Mouse (Mus musculus) CH12.LX (cell line): ENCODE measurements around the gene Ttc33. TPM values are rescaled to one million over a fixed set of nuclear protein-coding genes. Genes with fewer than 3 reads are reported as not detected.

Experiments used
- DNase-seq: peaks from one replicate; pipeline ENCODE4 v3.0.0-alpha.2; 2013; ENCODE audit errors: extremely low read depth
- H3K27ac ChIP-seq: 2 replicates; pipeline ENCODE4 v1.5.1; 2012; ENCODE audit warnings: low read depth, mild to moderate bottlenecking, control low read depth, moderate library complexity; ENCODE audit not compliant: insufficient read depth
- H3K27me3 ChIP-seq: replicated peaks from 2 replicates; pipeline ENCODE3; 2012; ENCODE audit warnings: inconsistent platforms
- H3K36me3 ChIP-seq, 2 experiments: replicated peaks in 1 of 2; 2 replicates each; pipeline versions ENCODE3 to v1.6.1; 2012; ENCODE audit warnings: inconsistent platforms in 1 of 2, low read length in 1 of 2, mild to moderate bottlenecking in 1 of 2, mixed read lengths in 1 of 2, moderate library complexity in 1 of 2; ENCODE audit not compliant: control insufficient read depth in 1 of 2, insufficient read depth in 1 of 2
- H3K4me1 ChIP-seq, 2 experiments: 2 replicates each; pipeline ENCODE4 v1.6.1; 2012; ENCODE audit warnings: inconsistent platforms in 1 of 2, moderate library complexity in 1 of 2; ENCODE audit not compliant: insufficient read depth in 2 of 2, control insufficient read depth in 1 of 2
- H3K4me2 ChIP-seq: 2 replicates; pipeline ENCODE4 v1.6.1; 2012; ENCODE audit warnings: low read depth, mild to moderate bottlenecking, control low read depth; ENCODE audit not compliant: poor library complexity, insufficient read depth, severe bottlenecking
- H3K4me3 ChIP-seq, 3 experiments: fragments of 150-350 bp in 1 of 3; sonication (generic) in 1 of 3; replicated peaks in 1 of 3; 2 replicates each; pipeline versions ENCODE3 to v1.5.1; 2011 to 2012; ENCODE audit warnings: low read depth in 2 of 3, low read length in 2 of 3, mild to moderate bottlenecking in 2 of 3, moderate library complexity in 2 of 3, control low read depth in 1 of 3, improper control_type of control experiment in 1 of 3, inconsistent platforms in 1 of 3, mixed read lengths in 1 of 3; ENCODE audit not compliant: poor library complexity in 1 of 3
- H3K79me2 ChIP-seq: replicated peaks from 2 replicates; pipeline ENCODE4 v1.6.1; 2012; ENCODE audit warnings: mild to moderate bottlenecking, moderate library complexity; ENCODE audit not compliant: control insufficient read depth, poor library complexity, insufficient read depth, severe bottlenecking; ENCODE audit errors: extremely low read depth
- H3K9ac ChIP-seq: 2 replicates; pipeline ENCODE4 v1.6.1; 2012; ENCODE audit warnings: low read depth, mild to moderate bottlenecking, control low read depth, moderate library complexity; ENCODE audit not compliant: insufficient read depth
- H3K9me3 ChIP-seq: replicated peaks from 2 replicates; pipeline ENCODE3; 2012; ENCODE audit warnings: low read length, inconsistent platforms, mixed read lengths
- BHLHE40 ChIP-seq: IDR thresholded peaks from 2 replicates; pipeline ENCODE4 v1.6.1; 2011; ENCODE audit warnings: mild to moderate bottlenecking, low read depth, low read length, improper control_type of control experiment
- CHD1 ChIP-seq: IDR thresholded peaks from 2 replicates; pipeline ENCODE4 v1.6.1; 2012; ENCODE audit warnings: low read depth, low read length, improper control_type of control experiment, inconsistent platforms
- CTCF ChIP-seq, 2 experiments: IDR thresholded peaks in 1 of 2; conservative IDR thresholded peaks in 1 of 2; 2 replicates each; pipeline ENCODE4 v1.5.1; 2011 to 2012; ENCODE audit warnings: low read depth in 2 of 2, low read length in 2 of 2, improper control_type of control experiment in 1 of 2, inconsistent platforms in 1 of 2, mild to moderate bottlenecking in 1 of 2, moderate library complexity in 1 of 2
- E2F4 ChIP-seq: IDR thresholded peaks from 2 replicates; pipeline ENCODE4 v1.6.1; 2011; ENCODE audit warnings: low read depth, low read length, improper control_type of control experiment; ENCODE audit not compliant: insufficient replicate concordance
- ELF1 ChIP-seq: IDR thresholded peaks from 2 replicates; pipeline ENCODE4 v1.6.1; 2014; ENCODE audit warnings: low read depth, mild to moderate bottlenecking, inconsistent platforms, low read length, improper control_type of control experiment
- EP300 ChIP-seq: IDR thresholded peaks from 2 replicates; pipeline ENCODE4 v1.6.1; 2011; ENCODE audit warnings: low read length, improper control_type of control experiment
- GABPA ChIP-seq: IDR thresholded peaks from 2 replicates; pipeline ENCODE4 v1.6.1; 2012; ENCODE audit warnings: low read depth, low read length, improper control_type of control experiment, inconsistent platforms; ENCODE audit not compliant: insufficient replicate concordance
- HCFC1 ChIP-seq: IDR thresholded peaks from 2 replicates; pipeline ENCODE4 v1.6.1; 2012; ENCODE audit warnings: low read depth, mild to moderate bottlenecking, inconsistent platforms, low read length, improper control_type of control experiment
- IRF4 ChIP-seq: IDR thresholded peaks from 2 replicates; pipeline ENCODE4 v1.6.1; 2014; ENCODE audit warnings: low read depth, mild to moderate bottlenecking, inconsistent platforms, low read length, improper control_type of control experiment
- JUN ChIP-seq: IDR thresholded peaks from 2 replicates; pipeline ENCODE4 v1.6.1; 2011; ENCODE audit warnings: low read depth, mild to moderate bottlenecking, low read length, improper control_type of control experiment, moderate library complexity; ENCODE audit not compliant: insufficient read depth
- JUND ChIP-seq: conservative IDR thresholded peaks from 2 replicates; pipeline ENCODE4 v1.6.1; 2011; ENCODE audit warnings: low read depth, low read length, improper control_type of control experiment
- MAFK ChIP-seq: IDR thresholded peaks from 2 replicates; pipeline ENCODE4 v1.6.1; 2011; ENCODE audit warnings: low read length, improper control_type of control experiment; ENCODE audit not compliant: insufficient replicate concordance
- MAX ChIP-seq: IDR thresholded peaks from 2 replicates; pipeline ENCODE4 v1.6.1; 2011; ENCODE audit warnings: low read length, improper control_type of control experiment
- MAZ ChIP-seq: IDR thresholded peaks from 2 replicates; pipeline ENCODE4 v1.6.1; 2012; ENCODE audit warnings: low read depth, mild to moderate bottlenecking, inconsistent platforms, low read length, improper control_type of control experiment, moderate library complexity
- MYC ChIP-seq: IDR thresholded peaks from 2 replicates; pipeline ENCODE4 v1.6.1; 2011; ENCODE audit warnings: low read depth, mild to moderate bottlenecking, improper control_type of control experiment, low read length
- NELFE ChIP-seq: IDR thresholded peaks from 2 replicates; pipeline ENCODE4 v1.6.1; 2011; ENCODE audit warnings: low read depth, low read length, improper control_type of control experiment
- NRF1 ChIP-seq: IDR thresholded peaks from 2 replicates; pipeline ENCODE4 v1.6.1; 2014; ENCODE audit warnings: low read depth, mild to moderate bottlenecking, inconsistent platforms, low read length, improper control_type of control experiment, moderate library complexity
- PAX5 ChIP-seq: IDR thresholded peaks from 2 replicates; pipeline ENCODE4 v1.6.1; 2012; ENCODE audit warnings: low read length, inconsistent platforms, mixed read lengths
- POLR2AphosphoS2 ChIP-seq: IDR thresholded peaks from 2 replicates; pipeline ENCODE4 v1.6.1; 2011; ENCODE audit warnings: low read depth, low read length, improper control_type of control experiment
- SMC3 ChIP-seq: IDR thresholded peaks from 2 replicates; pipeline ENCODE4 v1.6.1; 2011; ENCODE audit warnings: low read depth, low read length, improper control_type of control experiment
- USF1 ChIP-seq: IDR thresholded peaks from 2 replicates; pipeline ENCODE4 v1.6.1; 2014; ENCODE audit warnings: low read depth, mild to moderate bottlenecking, inconsistent platforms, low read length, improper control_type of control experiment
- ZC3H11A ChIP-seq: IDR thresholded peaks from 2 replicates; pipeline ENCODE4 v1.6.1; 2012; ENCODE audit warnings: low read depth, mild to moderate bottlenecking, inconsistent platforms, low read length, improper control_type of control experiment
- dilution Hi-C: fragments of 300-500 bp; cut with MboI; formaldehyde crosslinking; loops from 2 replicates; pipeline ENCODE4 v1.14.3; 2020; ENCODE audit warnings: low sequenced_read_pairs; ENCODE audit not compliant: extremely low pct_unique_long_range_greater_than_20kb, extremely low pct_ligation_motif_present
- in situ Hi-C: fragments of 300-500 bp; cut with MboI; formaldehyde crosslinking; loops from 3 replicates; pipeline ENCODE4 v1.14.3; 2019; ENCODE audit warnings: low sequenced_read_pairs, low pct_ligation_motif_present, low pct_unique_long_range_greater_than_20kb, mixed read lengths
- polyA plus RNA-seq: library from polyadenylated mRNA; unstranded; fragments of >175 nt; gene quantifications from 2 replicates; pipeline ENCODE4 v1.2.1, GENCODE M21; 2012; ENCODE audit warnings: low read depth; ENCODE audit not compliant: insufficient read length
- total RNA-seq, 2 experiments: library from RNA; depleted of rRNA; stranded (reverse); fragments of 300-350 nt in 1 of 2; fragments of >200 nt in 1 of 2; gene quantifications; 2 replicates each; pipeline ENCODE4 v1.2.3; 2012 to 2014

The Ttc33 gene
- total and polyA plus RNA-seq, 3 experiments = 24.5 to 53.6 (median 34.8) TPM

GRCm38 (mm10) chr15:5250182-5250581 lies 64.9 kb downstream of the Ttc33 start:
- Histone ChIP-seq H3K79me2 (no peaks in the 10 kb centered on the region), H3K9me3 (no peaks in the 10 kb centered on the region), H3K27ac (no peak overlapping the region), H3K9ac (no peak overlapping the region), H3K4me2 (no peak overlapping the region), H3K4me1 (peaks cover 0 to 2% of the 10 kb centered on the region in 2 experiments; a peak in 2 of 4 replicates), H3K4me3 (no peak overlapping the region), H3K27me3 (no peaks in the 10 kb centered on the region), H3K36me3 (no peaks in the 10 kb centered on the region)
- in situ Hi-C loops (no loop called here), dilution Hi-C loops (no loop called here)
- no peak for DNase-seq
- TF ChIP-seq CTCF (conservative IDR thresholded peaks at IDR 0.05 in 1 of 2, IDR thresholded peaks at IDR 0.05 in 1 of 2; ENCODE audit: low read depth in 2 of 2, low read length in 2 of 2) = no peak
- no peak for TF ChIP-seq BHLHE40
- no peak for TF ChIP-seq MAX
- no peak for TF ChIP-seq NELFE
- TF ChIP-seq MAFK = no peak
- TF ChIP-seq ZC3H11A = no peak
- TF ChIP-seq MYC = no peak
- no peak for TF ChIP-seq PAX5
- TF ChIP-seq E2F4 = no peak
- no peak for TF ChIP-seq USF1
- TF ChIP-seq JUN = no peak
- no peak for TF ChIP-seq GABPA
- no peak for TF ChIP-seq EP300
- TF ChIP-seq JUND = no peak
- no peak for TF ChIP-seq IRF4

GRCm38 (mm10) chr15:5260183-5260582 lies 74.9 kb downstream of the Ttc33 start:
- Histone ChIP-seq H3K27ac (no peak overlapping the region), H3K36me3 (no peaks in the 10 kb centered on the region), H3K4me2 (no peak overlapping the region), H3K9me3 (no peaks in the 10 kb centered on the region), H3K27me3 (no peaks in the 10 kb centered on the region), H3K79me2 (no peaks in the 10 kb centered on the region), H3K4me3 (no peak overlapping the region), H3K4me1 (peaks cover 3 to 19% of the 10 kb centered on the region in 2 experiments), H3K9ac (no peak overlapping the region)
- TF ChIP-seq MAZ (no peak), IRF4 (no peak), POLR2AphosphoS2 (no peak), HCFC1 (no peak), NRF1 (no peak), MAX (no peak), CTCF (conservative IDR thresholded peaks at IDR 0.05 in 1 of 2, IDR thresholded peaks at IDR 0.05 in 1 of 2; ENCODE audit: low read depth in 2 of 2, low read length in 2 of 2) (no peak), SMC3 (no peak), EP300 (no peak), ELF1 (no peak), CHD1 (no peak)
- dilution Hi-C loops (no loop called here), in situ Hi-C loops (no loop called here)
- no peak for DNase-seq
